In the genomic region with DNA sequence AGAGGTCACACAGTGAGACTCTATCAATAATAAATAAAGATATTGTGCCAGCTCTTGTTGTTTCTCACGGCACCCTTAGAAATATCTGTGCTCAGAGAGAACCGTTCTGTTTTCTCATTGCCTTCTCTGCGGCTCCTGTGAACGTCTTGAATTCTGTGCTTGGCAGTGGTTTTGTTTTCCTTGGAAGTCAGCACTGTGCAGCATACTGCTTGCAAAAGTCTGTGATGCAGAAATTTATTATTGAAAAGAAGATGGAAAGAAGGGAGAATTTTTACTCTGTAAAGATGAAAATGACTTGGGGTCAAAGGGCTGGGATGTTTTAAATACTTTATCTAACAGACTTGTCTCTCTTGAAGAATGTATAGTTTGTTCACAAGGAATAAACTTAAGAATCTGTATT, we compare ENCODE assay signal across 14 mouse cellular contexts.
DNase-seq lines count a peak whose midpoint lies in the region; ATAC-seq and TF ChIP-seq lines count a peak whose summit lies in the region.
"Had no signal": no experiment of that assay in that cellular context is flagged by ENCODE, and none has a peak within 500 bp of the region (broad histone marks: within the 10 kb centered on the region; RNA-seq: fewer than 3 reads in every experiment).

No protein-coding gene starts in this region.

- H3K9me3 ChIP-seq in stomach, embryonic 16.5 days (replicated peaks; ENCODE audit: control insufficient read depth, low read length) = no peaks in the 10 kb centered on the region
- H3K9me3 ChIP-seq in stomach, postnatal 0 days (ENCODE audit: control insufficient read depth, low read length) = no peaks in the 10 kb centered on the region
- H3K9me3 ChIP-seq in limb, embryonic 14.5 days (ENCODE audit: control insufficient read depth, low read length) = no peaks in the 10 kb centered on the region
- H3K9me3 ChIP-seq: forebrain, embryonic 10.5 days; neural tube, embryonic 12.5 days had no signal

- H3K27ac ChIP-seq in stomach, embryonic 16.5 days (ENCODE audit: low read length) = no peak overlapping the region
- H3K27ac ChIP-seq in stomach, postnatal 0 days (replicated peaks) = no peak overlapping the region
- peak overlapping the region; percentile 38; the same call in 1 of the 2 replicates for H3K27ac ChIP-seq in limb, embryonic 14.5 days (replicated peaks; ENCODE audit: low read depth, low read length)
- H3K27ac ChIP-seq: forebrain, embryonic 10.5 days; neural tube, embryonic 12.5 days had no signal

- intact Hi-C loops in gastrocnemius, postnatal 14 days (cut with DNase I; ENCODE audit: low total_unique reads) = no loop called here
- intact Hi-C loops in heart, postnatal 14 days (cut with DNase I) = no loop called here

- TF ChIP-seq POLR2A in limb, embryonic 14.5 days (IDR thresholded peaks at IDR 0.05; ENCODE audit: borderline replicate concordance, extremely low read depth, insufficient read depth, insufficient read length) = no peak

- no peak for TF ChIP-seq CTCF in stomach, postnatal 0 days (IDR thresholded peaks at IDR 0.05; ENCODE audit: low read depth)

- H3K9ac ChIP-seq in stomach, embryonic 16.5 days (ENCODE audit: low read length) = no peak overlapping the region
- no peak overlapping the region for H3K9ac ChIP-seq in stomach, postnatal 0 days (ENCODE audit: low read length)
- no peak overlapping the region for H3K9ac ChIP-seq in limb, embryonic 14.5 days (ENCODE audit: low read depth, low read length, severe bottlenecking)
- H3K9ac ChIP-seq: neural tube, embryonic 12.5 days had no signal

- no peak for TF ChIP-seq EP300 in stomach, postnatal 0 days (optimal IDR thresholded peaks at IDR 0.05)

- H3K4me1 ChIP-seq in stomach, embryonic 16.5 days (ENCODE audit: control insufficient read depth, insufficient read depth, low read length) = peaks cover 11% of the 10 kb centered on the region; the same call in 1 of the 2 replicates
- no peaks in the 10 kb centered on the region; the same call in 1 of the 2 replicates for H3K4me1 ChIP-seq in stomach, postnatal 0 days (replicated peaks; ENCODE audit: control insufficient read depth, insufficient read depth)
- H3K4me1 ChIP-seq in limb, embryonic 14.5 days (ENCODE audit: control insufficient read depth, insufficient read depth, low read length) = peaks cover 13% of the 10 kb centered on the region; the same call in 1 of the 2 replicates
- H3K4me1 ChIP-seq: forebrain, embryonic 10.5 days; neural tube, embryonic 12.5 days had no signal

- no peak overlapping the region for H3K4me3 ChIP-seq in stomach, embryonic 16.5 days (replicated peaks; ENCODE audit: low read length)
- H3K4me3 ChIP-seq in stomach, postnatal 0 days (ENCODE audit: low read depth, low read length) = no peak overlapping the region
- no peak overlapping the region for H3K4me3 ChIP-seq in limb, embryonic 14.5 days (replicated peaks; ENCODE audit: low read length)
- H3K4me3 ChIP-seq: forebrain, embryonic 10.5 days; neural tube, embryonic 12.5 days had no signal

- H3K27me3 ChIP-seq in stomach, embryonic 16.5 days (ENCODE audit: control insufficient read depth, insufficient read depth, low read length) = no peaks in the 10 kb centered on the region
- H3K27me3 ChIP-seq in stomach, postnatal 0 days (ENCODE audit: control insufficient read depth, insufficient read depth, low read length) = no peaks in the 10 kb centered on the region
- H3K27me3 ChIP-seq in limb, embryonic 14.5 days (ENCODE audit: control insufficient read depth, insufficient read depth, low read length) = no peaks in the 10 kb centered on the region
- H3K27me3 ChIP-seq: neural tube, embryonic 12.5 days had no signal

- ATAC-seq in stomach, embryonic 16.5 days (ENCODE audit: insufficient read depth, low FRiP score) = no peak
- no peak for ATAC-seq in stomach, postnatal 0 days (ENCODE audit: low FRiP score, low TSS enrichment)
- ATAC-seq in limb, embryonic 14.5 days (ENCODE audit: low FRiP score, low read depth) = no peak; the same call in 1 of the 2 replicates

- H3K4me2 ChIP-seq in stomach, embryonic 16.5 days (ENCODE audit: low read depth, low read length) = 0 out of 2 replicates have a peak overlapping the region, but pooled peaks have one; percentile 4
- no peak overlapping the region for H3K4me2 ChIP-seq in stomach, postnatal 0 days (replicated peaks; ENCODE audit: low read depth)
- no peak overlapping the region for H3K4me2 ChIP-seq in limb, embryonic 14.5 days (replicated peaks; ENCODE audit: low read depth, low read length, severe bottlenecking)
- H3K4me2 ChIP-seq: midbrain, embryonic 11.5 days; neural tube, embryonic 12.5 days had no signal

- no peaks in the 10 kb centered on the region for H3K36me3 ChIP-seq in stomach, embryonic 16.5 days (ENCODE audit: control insufficient read depth, insufficient read depth, low read length)
- H3K36me3 ChIP-seq in stomach, postnatal 0 days (ENCODE audit: control insufficient read depth, insufficient read depth, low read length) = no peaks in the 10 kb centered on the region
- no peaks in the 10 kb centered on the region for H3K36me3 ChIP-seq in limb, embryonic 14.5 days (ENCODE audit: control insufficient read depth, insufficient read depth, low read length)
- H3K36me3 ChIP-seq: forebrain, embryonic 10.5 days; neural tube, embryonic 12.5 days had no signal

- peak; percentile 13 for DNase-seq in gastrocnemius, postnatal 14 days
- DNase-seq in gastrocnemius, postnatal 25 days = no peak
- DNase-seq in stomach, postnatal 0 days (ENCODE audit: low spot score) = no peak
- DNase-seq in heart, postnatal 14 days = peak; percentile 33 to 72
- DNase-seq in limb, embryonic 14.5 days (ENCODE audit: low spot score) = peak; percentile 34
- no peak for DNase-seq in lung, adult 18-20 months
- no peak for DNase-seq in cerebellum, postnatal 10 days
- DNase-seq: cerebellum, postnatal 25 days; lung, adult 2 months; thymus, postnatal 4 days had no signal

- 31% methylated on average over 4 of the region's 4 CpGs for WGBS in stomach, embryonic 16.5 days
- WGBS in stomach, postnatal 0 days = 21% methylated on average over 4 of the region's 4 CpGs
- WGBS in limb, embryonic 14.5 days = 48% methylated on average over 4 of the region's 4 CpGs

Comparison
In these comparisons a context has a peak if more than half of its experiments do, and no peak if none do; other contexts are left out.
1. DNase-seq: peak in gastrocnemius, postnatal 14 days (single experiment), heart, postnatal 14 days (2 of 2) and limb, embryonic 14.5 days (single experiment); none in gastrocnemius, postnatal 25 days (single experiment), stomach, postnatal 0 days (single experiment), lung, adult 18-20 months (0 of 2) and cerebellum, postnatal 10 days (0 of 2).